Mouse (Mus musculus) adrenal gland, postnatal 4 days (tissue): Measurements from ENCODE around the gene Fn3k. TPM values are rescaled to one million over a fixed set of nuclear protein-coding genes. Genes with fewer than 3 reads are reported as not detected.

Experiments used
- DNase-seq, 2 experiments: peaks; one replicate each; pipeline ENCODE4 v3.0.0; 2021 to 2022; ENCODE audit warnings: low spot score in 2 of 2, mixed read lengths in 2 of 2
- microRNA-seq: library from miRNA; unstranded; fragments of <30 nt; microRNA quantifications from one replicate; pipeline ENCODE4 v1.2.0, GENCODE M21; 2021
- total RNA-seq, 2 experiments: library from RNA; stranded (reverse); gene quantifications; 2 replicates each; pipeline ENCODE4 v1.2.3; 2021

Gene Fn3k
- total RNA-seq, 2 experiments from 2014 or later, result 5.3 to 5.4 TPM

GRCm38 (mm10) chr11:121451753-121452635 is 17.3 kb downstream of the Fn3k start, which contains the start of gene Tbcd:
TSS of gene Tbcd (plus strand) at chr11:121451949.
- DNase-seq, result peak; percentile 92 to 97

GRCm38 (mm10) chr11:121457874-121458273 is 23.2 kb downstream of the Fn3k start:
- DNase-seq, result no peak

GRCm38 (mm10) chr11:121467408-121467807 is 32.7 kb downstream of the Fn3k start:
- no peak for DNase-seq

- DNase-seq, result no peak
Observed at GRCm38 (mm10) chr11:121474831-121475230, 40.1 kb downstream of the Fn3k start.

- DNase-seq, result peak; percentile 52 to 69
Observed at GRCm38 (mm10) chr11:121475699-121476415, 41.1 kb downstream of the Fn3k start.

GRCm38 (mm10) chr11:121479476-121480203 is 44.9 kb downstream of the Fn3k start:
- no peak for DNase-seq

GRCm38 (mm10) chr11:121481129-121481528 is 46.4 kb downstream of the Fn3k start:
- no peak for DNase-seq

GRCm38 (mm10) chr11:121485882-121486281 is 51.2 kb downstream of the Fn3k start:
- no peak for DNase-seq

- no peak for DNase-seq
Observed at GRCm38 (mm10) chr11:121490651-121491050, 55.9 kb downstream of the Fn3k start.

Small RNAs within 50 kb of the gene (microRNA-seq; reads per million reads assigned to microRNA genes)
- gene Mir7236, result not detected

Other genes with a start within 250 kb of the Fn3k start
- gene Hexdc, start 230.5 kb upstream of the Fn3k start, total RNA-seq, result 10 to 100 TPM; 21.9 to 22.5 TPM
- gene Ogfod3, start 230.2 kb upstream of the Fn3k start, total RNA-seq, result 10 to 100 TPM; 23.6 to 26.0 TPM
- gene Cybc1, start 205.6 kb upstream of the Fn3k start, total RNA-seq, result 10 to 100 TPM; 27.6 to 28.3 TPM
- gene Narf, start 197.7 kb upstream of the Fn3k start, total RNA-seq, result 10 to 100 TPM; 28.4 to 36.2 TPM
- 10 to 100 TPM; 32.7 to 36.7 TPM for gene Foxk2, start 174.9 kb upstream of the Fn3k start, total RNA-seq
- gene Wdr45b, start 80.5 kb upstream of the Fn3k start, total RNA-seq, result 10 to 100 TPM; 65.1 to 71.0 TPM
- gene Rab40b, start 46.7 kb upstream of the Fn3k start, total RNA-seq, result 1 to 10 TPM; 5.5 to 7.7 TPM
- gene Fn3krp, start 13.5 kb upstream of the Fn3k start, total RNA-seq, result 10 to 100 TPM; 14.8 to 16.1 TPM
- gene Tbcd, start 17.0 kb downstream of the Fn3k start, total RNA-seq, result 10 to 100 TPM; 45.0 to 46.3 TPM
- 1 to 10 TPM in 1 of 2 experiments, under 1 TPM in 1; 0.70 to 1.0 TPM for gene Zfp750, start 84.4 kb downstream of the Fn3k start, total RNA-seq
- gene B3gntl1, start 238.2 kb downstream of the Fn3k start, total RNA-seq, result 10 to 100 TPM; 11.9 to 14.5 TPM